Mouse (Mus musculus): ENCODE results near the gene Pik3ca.

DNA sequence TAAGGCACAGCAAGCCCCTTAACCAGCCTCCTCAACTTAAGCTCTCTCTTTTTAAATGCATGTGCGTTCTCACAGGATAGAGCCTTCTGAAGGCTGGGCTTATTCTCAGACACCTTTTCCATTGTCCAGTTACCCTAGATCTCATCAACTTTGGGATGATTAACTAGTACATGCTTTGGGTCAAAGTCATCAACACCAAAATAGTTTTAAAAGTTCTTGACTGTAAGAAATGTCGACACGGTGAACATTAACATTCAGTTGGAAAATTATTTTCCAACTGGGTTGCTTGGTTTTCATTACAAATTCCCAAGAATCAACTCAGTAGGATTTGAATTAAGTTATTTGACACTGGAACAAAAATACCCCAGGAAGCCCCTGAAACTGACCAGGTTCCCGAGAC, 4.6 kb upstream of the Pik3ca start:
- TF ChIP-seq MAX (IDR thresholded peaks at IDR 0.05) (no peak), CTCF (IDR thresholded peaks at IDR 0.05; ENCODE audit: control insufficient read depth, insufficient read depth, insufficient read length) (no peak), MYOD1 (IDR thresholded peaks at IDR 0.05; ENCODE audit: control insufficient read depth, insufficient read length, low read depth) (no peak), USF1 (IDR thresholded peaks at IDR 0.05; ENCODE audit: low read depth) (no peak)
